ENCODE assay signal across 13 mouse cellular contexts in genomic region chr2:76653070-76653469, GRCm38 (mm10). TPM values are rescaled to one million over a fixed set of nuclear protein-coding genes. Genes with fewer than 3 reads are reported as not detected.
"Had no signal": no experiment of that assay in that cellular context is flagged by ENCODE, and none has a peak within 500 bp of the region (broad histone marks: within the 10 kb centered on the region; RNA-seq: fewer than 3 reads in every experiment).

No protein-coding gene starts in this region.

- H3K27me3 ChIP-seq: limb, embryonic 12.5 days; lung, embryonic 15.5 days had no signal

- H3K4me3 ChIP-seq: limb, embryonic 12.5 days; lung, embryonic 15.5 days had no signal

- H3K9me3 ChIP-seq: limb, embryonic 12.5 days; lung, embryonic 15.5 days had no signal

- DNase-seq: kidney, adult 18-20 months; kidney, postnatal 25 days; layer of hippocampus, adult 9-11 months; layer of hippocampus, postnatal 36 days; lung, postnatal 36 days; midbrain, embryonic 14.5 days; right cerebral cortex, postnatal 14 days; thymus, postnatal 4 days had no signal

- H3K27ac ChIP-seq: limb, embryonic 12.5 days; lung, embryonic 15.5 days had no signal

- H3K36me3 ChIP-seq: limb, embryonic 12.5 days; lung, embryonic 15.5 days had no signal

- H3K4me2 ChIP-seq: limb, embryonic 12.5 days; lung, embryonic 15.5 days had no signal

- H3K9ac ChIP-seq: limb, embryonic 12.5 days; lung, embryonic 15.5 days had no signal

RNA-seq across cellular contexts. Expression of gene Pjvk, which starts 4.8 kb away (rescaled TPM):
- total RNA-seq: layer of hippocampus, postnatal 36 days; liver, adult 2 months had no signal
- polyA plus RNA-seq: liver, adult 2 months; liver, embryonic 16.5 days; small intestine, adult 2 months had no signal
